In the genomic region with DNA sequence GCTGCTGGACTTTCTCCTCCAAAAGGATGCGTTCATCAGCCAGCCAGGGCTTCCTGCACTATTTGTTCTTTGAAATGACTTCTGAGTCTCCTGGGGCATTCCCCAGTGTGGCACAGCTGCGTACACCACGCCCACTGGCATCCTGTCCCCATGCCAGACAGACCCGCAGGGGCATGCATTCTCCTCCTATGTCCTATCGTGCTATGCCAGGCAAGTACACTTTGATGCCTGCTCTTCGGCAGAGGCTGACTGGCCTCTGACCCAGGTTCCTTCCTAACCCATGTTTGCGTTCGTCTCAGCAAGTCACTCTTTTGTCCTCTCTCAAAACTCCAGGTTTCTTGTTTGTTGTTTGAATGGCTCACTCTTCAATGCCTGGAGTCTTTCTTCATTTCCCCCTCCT, we compare ENCODE assay signal across 8 mouse cellular contexts.
DNase-seq lines count a peak whose midpoint lies in the region; ATAC-seq lines count a peak whose summit lies in the region.

No protein-coding gene starts in this region.

- H3K4me2 ChIP-seq in forebrain, embryonic 16.5 days (ENCODE audit: low read length) = no peak overlapping the region

- no peaks in the 10 kb centered on the region for H3K36me3 ChIP-seq in forebrain, embryonic 10.5 days (replicated peaks)
- H3K36me3 ChIP-seq in forebrain, embryonic 16.5 days (ENCODE audit: control insufficient read depth, insufficient read depth) = no peaks in the 10 kb centered on the region

- H3K27me3 ChIP-seq in forebrain, embryonic 10.5 days (ENCODE audit: poor library complexity, severe bottlenecking) = no peaks in the 10 kb centered on the region
- H3K27me3 ChIP-seq in forebrain, embryonic 16.5 days (replicated peaks; ENCODE audit: control insufficient read depth, insufficient read depth, low read length) = no peaks in the 10 kb centered on the region

- no peak overlapping the region; the same call in 1 of the 2 replicates for H3K9ac ChIP-seq in forebrain, embryonic 16.5 days (replicated peaks; ENCODE audit: low read depth, low read length)

- no peak for ATAC-seq in forebrain, embryonic 16.5 days
- ATAC-seq in CD4-positive, CD25-positive, alpha-beta regulatory T cell, adult 4 months = peak; percentile 99

- no peaks in the 10 kb centered on the region for H3K9me3 ChIP-seq in forebrain, embryonic 10.5 days
- no peaks in the 10 kb centered on the region for H3K9me3 ChIP-seq in forebrain, embryonic 16.5 days (ENCODE audit: control insufficient read depth, low read length)

- DNase-seq in forebrain, embryonic 10.5 days (ENCODE audit: extremely low spot score, low spot score) = no peak
- peak; percentile 57 for DNase-seq in gastrocnemius, postnatal 25 days
- DNase-seq in kidney, adult 9 months = peak; percentile 38
- DNase-seq in mesoderm, embryonic 11.5 days (ENCODE audit: low read depth, low spot score) = peak; percentile 35
- DNase-seq in urinary bladder, postnatal 36 days (ENCODE audit: low spot score in 2 of 2) = peak; percentile 77 to 84
- no peak for DNase-seq in right cerebral cortex, postnatal 36 days (ENCODE audit: low spot score in 2 of 2)

- H3K27ac ChIP-seq in forebrain, embryonic 10.5 days = peak overlapping the region; percentile 88
- H3K27ac ChIP-seq in forebrain, embryonic 16.5 days (ENCODE audit: low read length) = no peak overlapping the region

- 29% methylated on average over 8 of the region's 8 CpGs for WGBS in forebrain, embryonic 10.5 days
- 16% methylated on average over 8 of the region's 8 CpGs for WGBS in forebrain, embryonic 16.5 days

- peaks cover 88% of the 10 kb centered on the region for H3K4me1 ChIP-seq in forebrain, embryonic 10.5 days
- H3K4me1 ChIP-seq in forebrain, embryonic 16.5 days (replicated peaks; ENCODE audit: control insufficient read depth, insufficient read depth, low read length) = peaks cover 22% of the 10 kb centered on the region

- no peak overlapping the region for H3K4me3 ChIP-seq in forebrain, embryonic 10.5 days
- H3K4me3 ChIP-seq in forebrain, embryonic 16.5 days (replicated peaks; ENCODE audit: low read length) = no peak overlapping the region

Comparison
In these comparisons a context has a peak if more than half of its experiments do, and no peak if none do; other contexts are left out.
1. DNase-seq: peak in gastrocnemius, postnatal 25 days (single experiment), kidney, adult 9 months (single experiment), mesoderm, embryonic 11.5 days (single experiment) and urinary bladder, postnatal 36 days (2 of 2); none in forebrain, embryonic 10.5 days (single experiment) and right cerebral cortex, postnatal 36 days (0 of 2).